Mouse (Mus musculus): ENCODE results near the gene Gclm.
"Not testable (repeated sequence)": the region's sequence is repeated elsewhere in the genome, so short reads cannot be mapped to it uniquely, and the experiment has no call there.

- TF ChIP-seq MAX (IDR thresholded peaks at IDR 0.05; ENCODE audit: low read depth); POLR2A (IDR thresholded peaks at IDR 0.05; ENCODE audit: insufficient read length, low read depth); CEBPB (IDR thresholded peaks at IDR 0.05; ENCODE audit: insufficient read depth, poor library complexity, severe bottlenecking); E2F4 (IDR thresholded peaks at IDR 0.05; ENCODE audit: insufficient read depth); MYOG (IDR thresholded peaks at IDR 0.05; ENCODE audit: control insufficient read depth in 1 of 3, insufficient read depth in 1 of 3, insufficient read length in 2 of 3, low read depth in 2 of 3); TCF12 (IDR thresholded peaks at IDR 0.05; ENCODE audit: insufficient read depth, poor library complexity, severe bottlenecking); USF1 (IDR thresholded peaks at IDR 0.05; ENCODE audit: low read depth); TCF3 (IDR thresholded peaks at IDR 0.05; ENCODE audit: insufficient read length, low read depth): not testable (repeated sequence)
These were observed 44.0 kb downstream of the Gclm start for GRCm38 (mm10) chr3:122289344-122289743.

Data from myocyte (in vitro differentiated cells).